Mouse (Mus musculus) ES-Bruce4 (cell line): ENCODE measurements around the gene Kirrel3.

Experiments used
- CTCF ChIP-seq: IDR thresholded peaks from one replicate; pipeline ENCODE4 v1.8.1; 2011; ENCODE audit warnings: low read depth, low read length
- EP300 ChIP-seq: IDR thresholded peaks from 2 replicates; pipeline ENCODE4 v1.6.1; 2011; ENCODE audit warnings: low read depth, low read length; ENCODE audit not compliant: insufficient read depth

GRCm38 (mm10) chr9:34555699-34556098, 70.0 kb downstream of the Kirrel3 start:
- no peak for TF ChIP-seq EP300
- TF ChIP-seq CTCF = no peak
